Mouse (Mus musculus) limb, embryonic 13.5 days (tissue): ENCODE data around the gene Gm21319. TPM values are rescaled to one million over a fixed set of nuclear protein-coding genes. Genes with fewer than 3 reads are reported as not detected.
"Not testable (repeated sequence)": the region's sequence is repeated elsewhere in the genome, so short reads cannot be mapped to it uniquely, and the experiment has no call there.

ENCODE experiments used
- ATAC-seq: fragments of 200-750 bp; cut with Nextera tagmentation; 2 replicates; pipeline ENCODE4 v1.8.0; 2017; ENCODE audit warnings: low read depth, moderate number of reproducible peaks, moderate TSS enrichment; ENCODE audit not compliant: low FRiP score
- H3K27ac ChIP-seq: fragments of 300-500 bp; sonication (generic); 2 replicates; pipeline ENCODE4 v1.5.1; 2015; ENCODE audit warnings: inconsistent platforms, mild to moderate bottlenecking, moderate library complexity
- H3K27me3 ChIP-seq: fragments of 300-500 bp; sonication (generic); 2 replicates; pipeline ENCODE4 v1.6.1; 2015; ENCODE audit warnings: mild to moderate bottlenecking, inconsistent platforms
- H3K36me3 ChIP-seq: fragments of 300-500 bp; sonication (generic); 2 replicates; pipeline ENCODE4 v1.6.1; 2015; ENCODE audit warnings: inconsistent platforms, mild to moderate bottlenecking, moderate library complexity
- H3K4me1 ChIP-seq: fragments of 300-500 bp; sonication (generic); 2 replicates; pipeline ENCODE4 v1.6.1; 2015; ENCODE audit warnings: inconsistent platforms
- H3K4me2 ChIP-seq: fragments of 300-500 bp; sonication (generic); replicated peaks from 2 replicates; pipeline ENCODE4 v1.6.1; 2015; ENCODE audit warnings: inconsistent platforms, mild to moderate bottlenecking, moderate library complexity
- H3K4me3 ChIP-seq: fragments of 300-500 bp; sonication (generic); 2 replicates; pipeline ENCODE4 v1.5.1; 2015; ENCODE audit warnings: moderate library complexity, mild to moderate bottlenecking, inconsistent platforms
- H3K9ac ChIP-seq: fragments of 300-500 bp; sonication (generic); 2 replicates; pipeline ENCODE4 v1.6.1; 2015; ENCODE audit warnings: mild to moderate bottlenecking, inconsistent platforms
- H3K9me3 ChIP-seq: fragments of 300-500 bp; sonication (generic); 2 replicates; pipeline ENCODE4 v1.6.1; 2016; ENCODE audit warnings: inconsistent platforms
- WGBS: fragments of 180-500 bp; shearing (Covaris S2); methylation state at CpG from one replicate; pipeline ENCODE4 v1.1.7; 2015; 5-methylcytosine and 5-hydroxymethylcytosine counted together
- polyA plus RNA-seq: library from polyadenylated mRNA; unstranded; fragments of >200 nt; fragmentation: Nextera tagmentation; extraction: Ambion mirVana; gene quantifications from 2 replicates; pipeline ENCODE4 v1.2.1, GENCODE M21; 2015

The Gm21319 gene
- polyA plus RNA-seq: not detected in 2 replicates

DNA sequence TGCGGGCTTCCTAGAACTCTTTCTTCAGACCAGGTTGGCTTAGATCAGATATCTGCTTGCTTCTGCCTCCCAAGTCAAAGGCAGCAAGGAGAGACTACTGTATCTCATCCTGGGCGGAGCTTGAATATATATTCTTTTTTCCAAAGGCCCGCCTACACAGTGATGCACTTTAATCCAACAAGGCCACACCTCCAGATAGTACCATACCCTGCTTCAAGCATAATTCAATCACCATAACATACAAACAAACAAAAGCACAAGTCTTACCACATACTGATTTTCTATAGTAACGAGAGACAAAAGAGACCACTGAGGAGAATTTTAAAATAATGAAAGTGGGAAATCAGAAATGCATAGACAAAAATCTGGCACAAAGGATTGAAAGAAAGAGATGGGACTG lies at the start of gene Gm21319:
Gm21319 (minus strand) TSS at position 101 of the 400 bp plus-strand sequence.
- H3K4me2 ChIP-seq, H3K9me3 ChIP-seq, ATAC-seq, H3K4me3 ChIP-seq, H3K27ac ChIP-seq, H3K27me3 ChIP-seq, H3K9ac ChIP-seq, H3K36me3 ChIP-seq, H3K4me1 ChIP-seq: not testable (repeated sequence)
- WGBS: 80% methylated on average over 4 of the region's 4 CpGs

DNA sequence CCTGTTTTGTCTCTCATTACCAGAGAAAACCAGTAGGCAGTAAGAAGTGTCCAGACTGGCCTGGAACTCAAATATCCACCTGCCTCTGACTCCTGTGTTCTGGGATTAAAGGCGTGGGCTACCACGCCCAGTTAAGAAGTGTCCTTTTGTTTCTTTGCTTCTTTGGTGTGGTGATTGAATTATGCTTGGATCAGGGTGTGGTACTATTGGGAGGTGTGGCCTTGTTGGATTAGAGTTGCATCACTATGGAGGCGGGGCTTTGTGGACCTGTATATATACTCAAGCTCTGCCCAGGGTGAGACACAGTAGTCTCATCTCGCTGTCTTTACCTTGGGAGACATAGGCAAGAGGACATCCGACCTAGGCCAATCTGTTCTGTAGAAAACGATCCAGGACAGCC lies 40.7 kb upstream of the Gm21319 start, which contains the start of gene BB287469:
BB287469 (plus strand) TSS at position 301 of the 400 bp plus-strand sequence.
- ATAC-seq, H3K27ac ChIP-seq, H3K4me2 ChIP-seq, H3K27me3 ChIP-seq, H3K4me1 ChIP-seq, H3K36me3 ChIP-seq, H3K9me3 ChIP-seq, H3K9ac ChIP-seq, H3K4me3 ChIP-seq: not testable (repeated sequence)
- WGBS: 71% methylated on average over 4 of the region's 6 CpGs

DNA sequence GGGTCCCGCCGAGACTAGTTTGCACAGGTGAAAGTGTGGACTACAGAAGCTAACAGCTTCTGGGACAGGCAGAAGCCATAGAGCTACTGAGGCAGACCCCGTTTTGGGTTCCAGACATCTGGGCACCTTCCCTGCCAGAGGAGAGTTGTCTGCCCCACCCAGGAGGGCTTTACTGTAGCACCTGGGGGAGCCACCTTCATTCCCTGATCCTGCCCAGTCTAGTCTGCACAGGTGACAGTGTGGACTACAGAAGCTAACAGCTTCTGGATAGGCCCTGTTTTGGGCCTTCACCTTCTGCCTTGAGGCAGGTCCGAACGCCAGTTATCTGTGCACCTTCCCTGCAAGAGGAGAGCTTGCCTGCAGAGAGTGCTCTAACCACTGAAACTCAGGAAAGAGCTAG lies 22.4 kb upstream of the Gm21319 start:
- not testable (repeated sequence) for H3K9ac ChIP-seq, H3K4me2 ChIP-seq, H3K4me3 ChIP-seq, H3K4me1 ChIP-seq, H3K9me3 ChIP-seq, H3K27me3 ChIP-seq, H3K36me3 ChIP-seq, H3K27ac ChIP-seq, ATAC-seq
- 98% methylated on average over 5 of the region's 5 CpGs for WGBS

DNA sequence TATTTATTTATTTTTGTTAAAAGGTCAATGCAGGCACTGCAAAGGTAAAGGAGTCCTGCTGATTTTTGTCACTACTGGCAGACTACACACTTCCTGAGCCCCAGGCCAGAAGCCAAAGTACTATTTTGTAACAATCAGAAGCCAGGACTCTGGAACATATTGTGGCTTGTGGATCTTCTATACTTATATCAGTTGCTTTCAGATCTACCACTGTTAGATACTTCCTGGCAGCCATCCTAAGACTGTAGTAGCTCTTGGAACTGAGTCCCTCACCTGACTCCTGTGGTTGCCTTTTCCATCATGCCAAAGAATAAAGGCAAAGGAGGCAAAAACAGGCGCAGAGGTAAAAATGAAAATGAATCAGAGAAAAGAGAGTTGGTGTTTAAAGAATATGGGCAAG lies 19.7 kb upstream of the Gm21319 start, which contains the start of gene Gm21936:
Gm21936 (plus strand) TSS at position 301 of the 400 bp plus-strand sequence.
- not testable (repeated sequence) for H3K36me3 ChIP-seq, H3K4me2 ChIP-seq, H3K4me1 ChIP-seq, H3K4me3 ChIP-seq, H3K27me3 ChIP-seq, H3K27ac ChIP-seq, ATAC-seq, H3K9ac ChIP-seq, H3K9me3 ChIP-seq
- 77% methylated on average over 1 of the region's 1 CpGs for WGBS

Other genes with a start within 250 kb of the Gm21319 start
- gene Oog1, start 173.1 kb downstream of the Gm21319 start, polyA plus RNA-seq: not detected in 2 replicates
- not detected in 2 replicates for gene Gm4027, start 156.9 kb downstream of the Gm21319 start, polyA plus RNA-seq
- not detected in 2 replicates for gene Gm16381, start 131.1 kb downstream of the Gm21319 start, polyA plus RNA-seq
- gene Gm21936, start 19.8 kb upstream of the Gm21319 start, polyA plus RNA-seq: not detected in 2 replicates
- not detected in 2 replicates for gene BB287469, start 40.8 kb upstream of the Gm21319 start, polyA plus RNA-seq
- gene Gm2001, start 66.6 kb upstream of the Gm21319 start, polyA plus RNA-seq: not detected in 2 replicates
- gene Gm2016, start 98.3 kb upstream of the Gm21319 start, polyA plus RNA-seq: not detected in 2 replicates
- not detected in 2 replicates for gene Gm2022, start 119.6 kb upstream of the Gm21319 start, polyA plus RNA-seq
- gene Gm2035, start 144.1 kb upstream of the Gm21319 start, polyA plus RNA-seq: not detected in 2 replicates
- gene Gm2042, start 178.3 kb upstream of the Gm21319 start, polyA plus RNA-seq: not detected in 2 replicates
- gene Gm2075, start 236.1 kb upstream of the Gm21319 start, polyA plus RNA-seq: not detected in 2 replicates
- not detected in 2 replicates for gene Gm6803, start 243.0 kb upstream of the Gm21319 start, polyA plus RNA-seq